Comparison of ENCODE assay signal across 8 mouse cellular contexts in the genomic region with DNA sequence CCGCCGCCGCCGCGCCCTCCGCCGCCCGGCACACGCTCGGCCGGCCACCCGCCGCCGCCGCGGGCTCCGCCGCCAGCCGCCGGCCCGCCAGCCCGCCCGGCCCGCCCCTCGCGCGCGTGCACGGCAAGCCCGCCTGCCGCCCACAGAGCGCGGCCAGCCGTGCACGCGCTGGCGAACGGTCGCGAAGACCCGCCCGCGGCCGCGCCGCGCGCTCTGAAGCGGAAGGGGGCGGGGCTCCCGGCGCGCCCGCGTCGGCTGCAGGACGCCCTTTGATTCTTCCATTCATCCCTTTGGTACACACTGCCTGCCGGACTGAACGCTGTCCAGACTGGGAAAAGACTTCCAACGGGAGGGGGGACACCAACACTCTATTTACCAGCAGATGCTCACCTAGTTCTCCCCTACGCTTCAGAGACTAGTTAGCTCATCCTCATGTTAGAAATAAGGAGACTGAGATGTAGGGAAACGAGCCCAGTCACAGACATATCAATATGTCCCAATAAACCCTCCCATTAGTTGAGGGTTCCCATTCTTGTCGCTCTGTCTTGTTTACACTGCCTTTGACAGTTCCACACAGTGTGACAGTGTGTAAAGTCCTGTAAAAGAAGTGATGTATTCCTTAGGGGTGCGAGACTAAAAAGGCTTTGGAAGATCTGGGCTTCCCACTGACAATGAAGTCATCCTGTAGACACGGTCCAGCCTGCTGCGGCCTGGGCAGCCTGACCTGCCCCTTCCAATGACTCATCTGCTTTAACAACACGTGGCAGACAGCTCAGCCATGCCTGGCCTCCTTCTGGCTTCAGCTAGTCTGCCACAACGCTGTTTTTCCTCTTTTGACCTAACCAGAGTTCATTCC. TPM values are rescaled to one million over a fixed set of nuclear protein-coding genes. Genes with fewer than 3 reads are reported as not detected.
DNase-seq lines count a peak whose midpoint lies in the region; ATAC-seq lines count a peak whose summit lies in the region.

Mast2 (minus strand) TSS at position 58 of the 856 bp plus-strand sequence.

- ATAC-seq in heart, embryonic 14.5 days (ENCODE audit: insufficient number of reproducible peaks, insufficient read depth, low FRiP score, low read depth): peak; percentile 85
- ATAC-seq in liver, embryonic 13.5 days (ENCODE audit: low read depth): peak; percentile 91
- ATAC-seq in stomach, embryonic 16.5 days (ENCODE audit: insufficient read depth, low FRiP score): peak; percentile 95

- peaks cover 2% of the 10 kb centered on the region; the same call in 1 of the 2 replicates for H3K4me1 ChIP-seq in brown adipose tissue, adult 24 weeks (ENCODE audit: control insufficient read depth, insufficient read depth, insufficient read length, low read length)
- peaks cover 4 to 10% of the 10 kb centered on the region in 2 experiments; a peak in 3 of 4 replicates for H3K4me1 ChIP-seq in heart, embryonic 14.5 days (ENCODE audit: control insufficient read depth in 2 of 2, insufficient read depth in 2 of 2, low read length in 2 of 2)
- peaks cover 40% of the 10 kb centered on the region for H3K4me1 ChIP-seq in liver, embryonic 13.5 days (replicated peaks)
- H3K4me1 ChIP-seq in stomach, embryonic 16.5 days (ENCODE audit: control insufficient read depth, insufficient read depth, low read length): peaks cover 16% of the 10 kb centered on the region

- H3K9ac ChIP-seq in heart, embryonic 14.5 days (ENCODE audit: low read length): peak within 1 kb of the TSS; percentile 95
- H3K9ac ChIP-seq in liver, embryonic 13.5 days: peak within 1 kb of the TSS; percentile 97
- peak within 1 kb of the TSS; percentile 95 for H3K9ac ChIP-seq in stomach, embryonic 16.5 days (ENCODE audit: low read length)

- peak within 1 kb of the TSS; percentile 85 for H3K4me3 ChIP-seq in brown adipose tissue, adult 24 weeks (ENCODE audit: insufficient read depth, low read depth, low read length)
- H3K4me3 ChIP-seq in heart, embryonic 14.5 days (ENCODE audit: control insufficient read depth in 1 of 2, insufficient read depth in 1 of 2, low read depth in 1 of 2, low read length in 2 of 2): peak within 1 kb of the TSS; percentile 97 to 98
- peak within 1 kb of the TSS; percentile 92 for H3K4me3 ChIP-seq in liver, embryonic 13.5 days (replicated peaks)
- peak within 1 kb of the TSS; percentile 98 for H3K4me3 ChIP-seq in stomach, embryonic 16.5 days (replicated peaks; ENCODE audit: low read length)

- H3K9me3 ChIP-seq in heart, embryonic 14.5 days (ENCODE audit: control insufficient read depth, low read length): peaks cover 14% of the 10 kb centered on the region; the same call in 1 of the 2 replicates
- no peaks in the 10 kb centered on the region for H3K9me3 ChIP-seq in liver, embryonic 13.5 days (replicated peaks)
- peaks cover 5% of the 10 kb centered on the region; the same call in 1 of the 2 replicates for H3K9me3 ChIP-seq in stomach, embryonic 16.5 days (replicated peaks; ENCODE audit: control insufficient read depth, low read length)

- H3K27ac ChIP-seq in brown adipose tissue, adult 24 weeks (replicated peaks; ENCODE audit: low read depth, low read length): peak within 1 kb of the TSS; percentile 51
- H3K27ac ChIP-seq in heart, embryonic 14.5 days (replicated peaks in 1 of 2; ENCODE audit: control insufficient read depth in 1 of 2, insufficient read depth in 1 of 2, low read depth in 2 of 2, low read length in 2 of 2): peak within 1 kb of the TSS; percentile 81 to 93
- peak within 1 kb of the TSS; percentile 84 for H3K27ac ChIP-seq in liver, embryonic 13.5 days
- H3K27ac ChIP-seq in stomach, embryonic 16.5 days (ENCODE audit: low read length): peak within 1 kb of the TSS; percentile 86

- H3K36me3 ChIP-seq in heart, embryonic 14.5 days (ENCODE audit: control insufficient read depth, insufficient read depth, low read length): no peaks in the 10 kb centered on the region
- H3K36me3 ChIP-seq in liver, embryonic 13.5 days: no peaks in the 10 kb centered on the region
- no peaks in the 10 kb centered on the region for H3K36me3 ChIP-seq in stomach, embryonic 16.5 days (ENCODE audit: control insufficient read depth, insufficient read depth, low read length)

- peak; percentile 91 for DNase-seq in CD4-positive, CD25-positive, alpha-beta regulatory T cell, adult 2 months (ENCODE audit: low read depth, low spot score)
- DNase-seq in fibroblast of lung, adult 2 months (ENCODE audit: low read depth): peak; percentile 92
- peak; percentile 94 for DNase-seq in kidney, postnatal 14 days
- peak; percentile 74 for DNase-seq in liver, embryonic 13.5 days
- peak; percentile 86 for DNase-seq in neural tube, embryonic 10.5 days (ENCODE audit: extremely low spot score, low spot score)

- 2% methylated on average over 39 of the region's 68 CpGs for WGBS in heart, embryonic 14.5 days
- 3% methylated on average over 66 of the region's 68 CpGs for WGBS in liver, embryonic 13.5 days (ENCODE audit: insufficient replicate concordance)
- under 1% methylated on average over 52 of the region's 68 CpGs for WGBS in stomach, embryonic 16.5 days

- peak within 1 kb of the TSS; percentile 79 for H3K4me2 ChIP-seq in heart, embryonic 14.5 days (ENCODE audit: low read length)
- H3K4me2 ChIP-seq in liver, embryonic 13.5 days: peak within 1 kb of the TSS; percentile 88
- peak within 1 kb of the TSS; percentile 81 for H3K4me2 ChIP-seq in stomach, embryonic 16.5 days (ENCODE audit: low read depth, low read length)

- H3K27me3 ChIP-seq in heart, embryonic 14.5 days (ENCODE audit: control insufficient read depth, insufficient read depth, low read length): no peaks in the 10 kb centered on the region
- H3K27me3 ChIP-seq in liver, embryonic 13.5 days: no peaks in the 10 kb centered on the region
- no peaks in the 10 kb centered on the region for H3K27me3 ChIP-seq in stomach, embryonic 16.5 days (ENCODE audit: control insufficient read depth, insufficient read depth, low read length)

RNA-seq across cellular contexts. Expression of gene Mast2, which starts in this region (rescaled TPM):
- 10.7 and 11.4 TPM in 2 replicates for polyA plus RNA-seq in brown adipose tissue, adult 24 weeks (2012; ENCODE audit: insufficient read depth, insufficient read length, missing spikeins)
- 29.2 and 34.5 TPM in 2 replicates for polyA plus RNA-seq in heart, embryonic 14.5 days (2014; fragmentation: Nextera tagmentation; extraction: Ambion mirVana)
- polyA plus RNA-seq in liver, embryonic 13.5 days (2015; fragmentation: Nextera tagmentation; extraction: Ambion mirVana): 4.7 and 5.7 TPM in 2 replicates
- polyA plus RNA-seq in stomach, embryonic 16.5 days (2015; fragmentation: Nextera tagmentation; extraction: Ambion mirVana): 6.6 and 9.5 TPM in 2 replicates

Comparison
In these comparisons a context has a peak if more than half of its experiments do, and no peak if none do; other contexts are left out.
1. Peak in every context shown above with its lines: DNase-seq, ATAC-seq, H3K4me3 ChIP-seq and H3K27ac ChIP-seq.